Mouse (Mus musculus) cerebellum, adult 2 months (tissue): ENCODE measurements around the gene Uqcrh.

Source experiments
- CTCF ChIP-seq: fragments of 200-500 bp; IDR thresholded peaks from 2 replicates; pipeline ENCODE4 v1.5.1; 2011; ENCODE audit warnings: low read depth, mild to moderate bottlenecking, control low read depth, low read length, moderate library complexity, borderline replicate concordance; ENCODE audit not compliant: insufficient read depth
- POLR2A ChIP-seq: fragments of 200-500 bp; IDR thresholded peaks from 2 replicates; pipeline ENCODE4 v1.6.1; 2011; ENCODE audit warnings: low read length, control low read depth, borderline replicate concordance; ENCODE audit not compliant: insufficient read depth

GRCm38 (mm10) chr4:116076369-116077231, 1.7 kb upstream of the Uqcrh start:
- no peak for TF ChIP-seq POLR2A
- no peak for TF ChIP-seq CTCF
